In the genomic region with DNA sequence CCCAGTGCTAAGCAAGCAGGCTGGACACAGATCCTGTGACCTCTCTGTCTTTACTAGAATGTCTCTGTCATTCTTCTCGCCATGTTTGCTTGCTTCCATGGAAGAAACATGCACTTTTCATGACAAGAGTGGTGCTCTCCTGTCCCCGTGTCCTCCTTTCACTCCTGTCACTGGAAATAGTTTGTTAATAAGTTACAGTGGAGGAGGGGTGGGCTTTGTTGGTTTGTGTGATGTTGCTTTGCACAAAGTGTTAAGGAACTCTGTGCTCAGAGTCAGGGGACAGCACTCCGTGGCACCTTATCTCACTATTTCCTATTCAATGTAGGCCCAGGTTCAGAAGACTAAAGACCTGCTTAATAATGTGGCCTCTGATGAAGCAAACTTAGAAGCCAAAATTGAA, we compare ENCODE assay signal across 21 mouse cellular contexts. TPM values are rescaled to one million over a fixed set of nuclear protein-coding genes. Genes with fewer than 3 reads are reported as not detected.
DNase-seq lines count a peak whose midpoint lies in the region; ATAC-seq lines count a peak whose summit lies in the region.
"Had no signal": no experiment of that assay in that cellular context is flagged by ENCODE, and none has a peak within 500 bp of the region (broad histone marks: within the 10 kb centered on the region; RNA-seq: fewer than 3 reads in every experiment).

No protein-coding gene starts in this region.

- no peak overlapping the region for H3K4me2 ChIP-seq in liver, embryonic 13.5 days
- no peak overlapping the region for H3K4me2 ChIP-seq in liver, embryonic 11.5 days
- no peak overlapping the region for H3K4me2 ChIP-seq in embryonic facial prominence, embryonic 12.5 days (replicated peaks)
- H3K4me2 ChIP-seq in limb, embryonic 12.5 days: no peak overlapping the region
- H3K4me2 ChIP-seq: heart, embryonic 13.5 days; hindbrain, embryonic 14.5 days; midbrain, embryonic 12.5 days had no signal

- no peaks in the 10 kb centered on the region for H3K9me3 ChIP-seq in liver, embryonic 13.5 days (replicated peaks)
- no peaks in the 10 kb centered on the region for H3K9me3 ChIP-seq in liver, embryonic 11.5 days (ENCODE audit: control insufficient read depth, low read length)
- no peaks in the 10 kb centered on the region for H3K9me3 ChIP-seq in embryonic facial prominence, embryonic 12.5 days
- no peaks in the 10 kb centered on the region for H3K9me3 ChIP-seq in limb, embryonic 12.5 days
- H3K9me3 ChIP-seq: forebrain, embryonic 10.5 days; heart, embryonic 13.5 days; midbrain, embryonic 12.5 days had no signal

- peaks cover 34% of the 10 kb centered on the region for H3K36me3 ChIP-seq in liver, embryonic 13.5 days
- peaks cover 25% of the 10 kb centered on the region for H3K36me3 ChIP-seq in liver, embryonic 11.5 days (ENCODE audit: control insufficient read depth, insufficient read depth, low read length)
- H3K36me3 ChIP-seq in embryonic facial prominence, embryonic 12.5 days: peaks cover 48% of the 10 kb centered on the region
- H3K36me3 ChIP-seq in limb, embryonic 12.5 days: peaks cover 66% of the 10 kb centered on the region

- peak; percentile 59; the same call in 1 of the 2 replicates for ATAC-seq in liver, embryonic 13.5 days (ENCODE audit: low read depth)
- ATAC-seq in liver, embryonic 11.5 days (replicated peaks; ENCODE audit: low FRiP score): no peak
- ATAC-seq in embryonic facial prominence, embryonic 12.5 days (ENCODE audit: insufficient number of reproducible peaks, insufficient read depth, low FRiP score, low TSS enrichment): no peak
- no peak for ATAC-seq in limb, embryonic 12.5 days (ENCODE audit: insufficient number of reproducible peaks, insufficient read depth, low FRiP score, low TSS enrichment, low read depth)

- H3K27ac ChIP-seq in liver, embryonic 13.5 days: no peak overlapping the region
- H3K27ac ChIP-seq in liver, embryonic 11.5 days (ENCODE audit: low read depth, low read length): no peak overlapping the region
- peak overlapping the region; percentile 81 for H3K27ac ChIP-seq in embryonic facial prominence, embryonic 12.5 days
- peak overlapping the region; percentile 73 for H3K27ac ChIP-seq in limb, embryonic 12.5 days
- H3K27ac ChIP-seq: forebrain, embryonic 10.5 days; heart, embryonic 13.5 days; hindbrain, embryonic 14.5 days; liver, embryonic 14.5 days; midbrain, embryonic 12.5 days had no signal

- WGBS in liver, embryonic 13.5 days (ENCODE audit: insufficient replicate concordance): 57% methylated on average over 3 of the region's 3 CpGs
- 74% methylated on average over 3 of the region's 3 CpGs for WGBS in liver, embryonic 11.5 days
- WGBS in embryonic facial prominence, embryonic 12.5 days: 72% methylated on average over 3 of the region's 3 CpGs
- WGBS in limb, embryonic 12.5 days: 80% methylated on average over 3 of the region's 3 CpGs

- no peaks in the 10 kb centered on the region for H3K27me3 ChIP-seq in liver, embryonic 13.5 days
- no peaks in the 10 kb centered on the region for H3K27me3 ChIP-seq in liver, embryonic 11.5 days (replicated peaks; ENCODE audit: control insufficient read depth, insufficient read depth, low read length)
- H3K27me3 ChIP-seq in embryonic facial prominence, embryonic 12.5 days: no peaks in the 10 kb centered on the region
- no peaks in the 10 kb centered on the region for H3K27me3 ChIP-seq in limb, embryonic 12.5 days
- H3K27me3 ChIP-seq: CH12.LX; heart, embryonic 13.5 days; midbrain, embryonic 12.5 days had no signal

- H3K4me1 ChIP-seq in liver, embryonic 13.5 days (replicated peaks): no peaks in the 10 kb centered on the region
- H3K4me1 ChIP-seq in liver, embryonic 11.5 days (replicated peaks; ENCODE audit: control insufficient read depth, insufficient read depth, low read length): no peaks in the 10 kb centered on the region
- 0 out of 2 replicates have a peak, but pooled peaks cover 6% of the 10 kb centered on the region for H3K4me1 ChIP-seq in embryonic facial prominence, embryonic 12.5 days
- H3K4me1 ChIP-seq in limb, embryonic 12.5 days (replicated peaks): no peaks in the 10 kb centered on the region
- H3K4me1 ChIP-seq: forebrain, embryonic 10.5 days; heart, embryonic 13.5 days; midbrain, embryonic 12.5 days had no signal

- no peak overlapping the region for H3K9ac ChIP-seq in liver, embryonic 13.5 days
- H3K9ac ChIP-seq in liver, embryonic 11.5 days (ENCODE audit: low read depth, low read length): no peak overlapping the region
- H3K9ac ChIP-seq in embryonic facial prominence, embryonic 12.5 days: no peak overlapping the region
- H3K9ac ChIP-seq in limb, embryonic 12.5 days (replicated peaks): no peak overlapping the region
- H3K9ac ChIP-seq: heart, embryonic 13.5 days; hindbrain, embryonic 14.5 days; liver, embryonic 14.5 days; midbrain, embryonic 12.5 days had no signal

- DNase-seq in liver, embryonic 13.5 days: no peak
- no peak for DNase-seq in liver, embryonic 11.5 days (ENCODE audit: low spot score)
- DNase-seq in yolk sac, embryonic 10.5 days (ENCODE audit: low spot score): peak; percentile 7
- DNase-seq in thymus, postnatal 25 days: no peak
- no peak for DNase-seq in adrenal gland, postnatal 10 days
- DNase-seq: cerebellum, adult 8-10 months; gastrocnemius, postnatal 14 days; heart, adult 18-20 months; kidney, postnatal 36 days; right cerebral cortex, postnatal 4 days; thymus, adult 2 months had no signal

- no peak overlapping the region for H3K4me3 ChIP-seq in liver, embryonic 13.5 days (replicated peaks)
- H3K4me3 ChIP-seq in liver, embryonic 11.5 days (ENCODE audit: low read depth, low read length): no peak overlapping the region
- no peak overlapping the region for H3K4me3 ChIP-seq in embryonic facial prominence, embryonic 12.5 days
- no peak overlapping the region for H3K4me3 ChIP-seq in limb, embryonic 12.5 days (replicated peaks)
- H3K4me3 ChIP-seq: forebrain, embryonic 10.5 days; heart, embryonic 13.5 days; midbrain, embryonic 12.5 days had no signal

RNA-seq across cellular contexts. Expression of a gene that starts 14.9 kb away (rescaled TPM):
- polyA plus RNA-seq in liver, embryonic 13.5 days (2015; fragmentation: Nextera tagmentation; extraction: Ambion mirVana): 10.1 and 10.8 TPM in 2 replicates
- polyA plus RNA-seq in liver, embryonic 11.5 days (2014; fragmentation: Nextera tagmentation; extraction: Ambion mirVana): 21.8 and 22.9 TPM in 2 replicates
- 32.6 and 33.1 TPM in 2 replicates for polyA plus RNA-seq in embryonic facial prominence, embryonic 12.5 days (2016; fragmentation: Nextera tagmentation; extraction: Ambion mirVana)
- polyA plus RNA-seq in limb, embryonic 12.5 days (2016; fragmentation: Nextera tagmentation; extraction: Ambion mirVana): 25.7 and 30.6 TPM in 2 replicates
- total RNA-seq in adrenal gland, postnatal 10 days (2021): 10 to 100 TPM; 15.0 to 21.8 TPM

RNA-seq across cellular contexts. Expression of a gene that starts 15.0 kb away (rescaled TPM):
- polyA plus RNA-seq in liver, embryonic 13.5 days (2015; fragmentation: Nextera tagmentation; extraction: Ambion mirVana): 2.8 and 4.2 TPM in 2 replicates
- 4.8 and 5.5 TPM in 2 replicates for polyA plus RNA-seq in liver, embryonic 11.5 days (2014; fragmentation: Nextera tagmentation; extraction: Ambion mirVana)
- polyA plus RNA-seq in embryonic facial prominence, embryonic 12.5 days (2016; fragmentation: Nextera tagmentation; extraction: Ambion mirVana): 8.8 and 9.6 TPM in 2 replicates
- 8.7 and 9.3 TPM in 2 replicates for polyA plus RNA-seq in limb, embryonic 12.5 days (2016; fragmentation: Nextera tagmentation; extraction: Ambion mirVana)
- 1 to 10 TPM; 3.8 to 5.1 TPM for total RNA-seq in adrenal gland, postnatal 10 days (2021)

RNA-seq across cellular contexts. Expression of a gene that starts 39.1 kb away (rescaled TPM):
- 0.47 and 1.2 TPM in 2 replicates for polyA plus RNA-seq in liver, embryonic 13.5 days (2015; fragmentation: Nextera tagmentation; extraction: Ambion mirVana)
- polyA plus RNA-seq in liver, embryonic 11.5 days (2014; fragmentation: Nextera tagmentation; extraction: Ambion mirVana): 0.88 and 3.2 TPM in 2 replicates
- polyA plus RNA-seq in embryonic facial prominence, embryonic 12.5 days (2016; fragmentation: Nextera tagmentation; extraction: Ambion mirVana): 2.1 and 2.3 TPM in 2 replicates
- polyA plus RNA-seq in limb, embryonic 12.5 days (2016; fragmentation: Nextera tagmentation; extraction: Ambion mirVana): 0.93 and 2.4 TPM in 2 replicates
- 1 to 10 TPM; 1.1 to 1.2 TPM for total RNA-seq in adrenal gland, postnatal 10 days (2021)
- total RNA-seq: heart, adult 18-20 months; heart, postnatal 25 days had no signal
- polyA plus RNA-seq: neural tube, embryonic 11.5 days; thymus, adult 2 months had no signal

RNA-seq across cellular contexts. Expression of a gene that starts 39.2 kb away (rescaled TPM):
- 2.3 and 2.7 TPM in 2 replicates for polyA plus RNA-seq in liver, embryonic 13.5 days (2015; fragmentation: Nextera tagmentation; extraction: Ambion mirVana)
- polyA plus RNA-seq in liver, embryonic 11.5 days (2014; fragmentation: Nextera tagmentation; extraction: Ambion mirVana): 4.2 and 5.9 TPM in 2 replicates
- 6.1 and 8.3 TPM in 2 replicates for polyA plus RNA-seq in embryonic facial prominence, embryonic 12.5 days (2016; fragmentation: Nextera tagmentation; extraction: Ambion mirVana)
- 5.6 and 7.5 TPM in 2 replicates for polyA plus RNA-seq in limb, embryonic 12.5 days (2016; fragmentation: Nextera tagmentation; extraction: Ambion mirVana)
- 10 to 100 TPM; 14.4 to 14.8 TPM for total RNA-seq in adrenal gland, postnatal 10 days (2021)

RNA-seq across cellular contexts. Expression of a gene that starts 51.3 kb away (rescaled TPM):
- polyA plus RNA-seq in liver, embryonic 13.5 days (2015; fragmentation: Nextera tagmentation; extraction: Ambion mirVana): 22.9 and 25.3 TPM in 2 replicates
- polyA plus RNA-seq in liver, embryonic 11.5 days (2014; fragmentation: Nextera tagmentation; extraction: Ambion mirVana): 44.3 and 51.2 TPM in 2 replicates
- 56.6 and 58.3 TPM in 2 replicates for polyA plus RNA-seq in embryonic facial prominence, embryonic 12.5 days (2016; fragmentation: Nextera tagmentation; extraction: Ambion mirVana)
- polyA plus RNA-seq in limb, embryonic 12.5 days (2016; fragmentation: Nextera tagmentation; extraction: Ambion mirVana): 51.5 and 55.5 TPM in 2 replicates
- 10 to 100 TPM; 71.5 to 79.4 TPM for total RNA-seq in adrenal gland, postnatal 10 days (2021)

Comparison
In these comparisons a context has a peak if more than half of its experiments do, and no peak if none do; other contexts are left out.
1. H3K27ac ChIP-seq: peak in embryonic facial prominence, embryonic 12.5 days (single experiment) and limb, embryonic 12.5 days (single experiment); none in liver, embryonic 13.5 days (single experiment) and liver, embryonic 11.5 days (single experiment).